Mouse (Mus musculus) forebrain, embryonic 14.5 days (tissue): ENCODE data around the gene Creb3l2. TPM values are rescaled to one million over a fixed set of nuclear protein-coding genes. Genes with fewer than 3 reads are reported as not detected.

Source experiments
- ATAC-seq: fragments of 200-750 bp; cut with Nextera tagmentation; 2 replicates; pipeline ENCODE4 v1.8.0; 2017; ENCODE audit warnings: mild to moderate bottlenecking, moderate library complexity
- DNase-seq: peaks from one replicate; pipeline ENCODE4 v3.0.0-alpha.2; 2015; ENCODE audit warnings: low spot score
- H3K27ac ChIP-seq: fragments of 300-500 bp; sonication (generic); 2 replicates; pipeline ENCODE4 v1.5.1; 2014; ENCODE audit warnings: low read depth, mild to moderate bottlenecking, control low read depth, low read length, moderate library complexity
- H3K27me3 ChIP-seq: fragments of 300-500 bp; sonication (generic); replicated peaks from 2 replicates; pipeline ENCODE4 v1.6.1; 2014; ENCODE audit warnings: low read length, control low read depth, mixed read lengths; ENCODE audit not compliant: control insufficient read depth, insufficient read depth
- H3K36me3 ChIP-seq: fragments of 300-500 bp; sonication (generic); 2 replicates; pipeline ENCODE4 v1.6.1; 2014; ENCODE audit warnings: low read length, control low read depth; ENCODE audit not compliant: control insufficient read depth, insufficient read depth
- H3K4me1 ChIP-seq: fragments of 300-500 bp; sonication (generic); 2 replicates; pipeline ENCODE4 v1.6.1; 2014; ENCODE audit warnings: antibody characterized with exemption, low read length, control low read depth; ENCODE audit not compliant: control insufficient read depth, insufficient read depth
- H3K4me2 ChIP-seq: fragments of 300-500 bp; sonication (generic); 2 replicates; pipeline ENCODE4 v1.6.1; 2014; ENCODE audit warnings: mild to moderate bottlenecking, control low read depth, low read length
- H3K4me3 ChIP-seq: fragments of 300-500 bp; sonication (generic); 2 replicates; pipeline ENCODE4 v1.5.1; 2014; ENCODE audit warnings: low read depth, low read length, control low read depth
- H3K9ac ChIP-seq: fragments of 300-500 bp; sonication (generic); 2 replicates; pipeline ENCODE4 v1.6.1; 2014; ENCODE audit warnings: mild to moderate bottlenecking, low read length, control low read depth, moderate library complexity
- H3K9me3 ChIP-seq: fragments of 300-500 bp; sonication (generic); replicated peaks from 2 replicates; pipeline ENCODE4 v1.6.1; 2016; ENCODE audit warnings: low read length, control low read depth, mixed read lengths; ENCODE audit not compliant: control insufficient read depth
- WGBS: fragments of 180-500 bp; shearing (Covaris S2); extraction: QIAGEN DNeasy Blood & Tissue Kit; methylation state at CpG from one replicate; pipeline ENCODE4 v1.1.7; 2014; 5-methylcytosine and 5-hydroxymethylcytosine counted together
- polyA plus RNA-seq: library from polyadenylated mRNA; unstranded; fragments of >200 nt; fragmentation: Nextera tagmentation; extraction: Ambion mirVana; gene quantifications from 2 replicates; pipeline ENCODE4 v1.2.1, GENCODE M21; 2014

The Creb3l2 gene
- polyA plus RNA-seq, 1 experiment from 2014 or later = 2.4 TPM

- Histone ChIP-seq H3K4me1 (peaks cover 20% of the 10 kb centered on the region), H3K4me3 (peak within 1 kb of the TSS; percentile 77), H3K27ac (peak within 1 kb of the TSS; percentile 39; the same call in 1 of the 2 replicates), H3K9me3 (no peaks in the 10 kb centered on the region), H3K9ac (peak within 1 kb of the TSS; percentile 93), H3K4me2 (peak within 1 kb of the TSS; percentile 95), H3K36me3 (no peaks in the 10 kb centered on the region), H3K27me3 (no peaks in the 10 kb centered on the region)
- under 1% methylated on average over 58 of the region's 65 CpGs for WGBS
- ATAC-seq (peak; percentile 98), DNase-seq (peak; percentile 94)
Observed at GRCm38 (mm10) chr6:37299562-37300390, 142.2 kb downstream of the Creb3l2 start, which contains the start of gene Dgki. Dgki (minus strand) TSS chr6:37300184.

DNA sequence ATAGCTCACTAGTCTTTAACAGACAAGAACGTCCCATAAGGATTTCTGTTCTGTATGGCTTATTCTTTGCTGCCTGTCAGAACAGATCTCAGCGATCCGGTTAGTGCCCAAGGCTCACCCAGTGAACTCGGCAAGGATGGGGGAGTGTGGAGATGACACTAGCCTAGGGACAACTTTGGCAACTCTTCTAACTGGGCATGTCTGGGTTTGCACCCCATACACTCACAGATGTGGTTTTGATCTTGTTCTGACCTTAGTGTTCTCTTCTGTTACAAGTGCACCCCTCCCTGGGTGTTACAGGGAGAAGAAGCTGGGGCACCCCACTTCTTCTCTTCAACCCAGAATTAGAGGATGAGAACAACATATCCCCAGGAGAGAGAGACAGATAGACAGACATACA lies 143.0 kb downstream of the Creb3l2 start:
- no peaks in the 10 kb centered on the region for H3K36me3 ChIP-seq

DNA sequence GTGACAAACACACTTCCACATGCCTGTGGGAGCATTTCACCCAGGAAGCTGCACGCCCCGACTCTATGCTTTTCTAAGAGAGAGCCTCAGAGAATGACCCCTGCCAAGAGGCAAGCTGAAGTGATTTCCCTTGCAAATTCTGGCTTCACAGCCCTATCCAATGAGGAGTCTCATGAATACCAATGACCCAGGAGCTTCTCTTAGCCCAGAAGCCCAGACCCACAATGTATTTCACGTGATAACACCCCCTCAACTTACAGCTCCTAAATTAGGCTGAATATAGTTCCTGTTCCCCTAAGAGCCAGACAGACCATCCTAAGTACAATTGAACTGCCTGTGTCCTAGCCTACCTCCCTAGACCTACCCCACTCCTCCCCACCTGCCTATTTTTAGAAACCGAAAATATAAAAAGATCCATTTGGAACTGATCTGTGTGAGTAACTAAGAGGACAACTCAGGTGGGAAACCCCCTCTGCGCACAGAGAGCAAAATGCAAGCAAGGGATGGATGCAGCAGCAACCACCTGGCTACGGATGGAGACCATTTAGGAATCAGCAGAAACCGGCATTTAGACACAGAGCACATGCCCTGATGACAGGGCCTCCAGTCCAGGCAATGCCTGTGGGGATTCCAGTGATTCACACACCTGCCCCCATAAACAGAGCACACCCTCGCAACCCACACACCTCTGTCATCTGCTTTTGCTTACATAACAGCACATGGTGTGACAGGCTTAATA lies 144.0 kb downstream of the Creb3l2 start:
- DNase-seq = peak; percentile 17
- no peak overlapping the region for H3K27ac ChIP-seq
- peak overlapping the region; percentile 95 for H3K4me2 ChIP-seq
- no peaks in the 10 kb centered on the region for H3K9me3 ChIP-seq
- no peak overlapping the region for H3K9ac ChIP-seq
- 0 out of 2 replicates have a peak overlapping the region, but pooled peaks have one; percentile 0 for H3K4me3 ChIP-seq
- ATAC-seq = no peak
- WGBS = 53% methylated on average over 8 of the region's 8 CpGs
- H3K27me3 ChIP-seq = no peaks in the 10 kb centered on the region
- H3K36me3 ChIP-seq = no peaks in the 10 kb centered on the region
- peaks cover 20% of the 10 kb centered on the region for H3K4me1 ChIP-seq

More for the DNA sequence above, 143.0 kb downstream of the Creb3l2 start:
- peak overlapping the region; percentile 93 for H3K9ac ChIP-seq
- ATAC-seq (no peak), DNase-seq (peak; percentile 8)
- H3K9me3 ChIP-seq = no peaks in the 10 kb centered on the region
- WGBS = 32% methylated on average over 4 of the region's 4 CpGs
- peaks cover 20% of the 10 kb centered on the region for H3K4me1 ChIP-seq
- H3K4me2 ChIP-seq = peak overlapping the region; percentile 95
- no peaks in the 10 kb centered on the region for H3K27me3 ChIP-seq
- H3K4me3 ChIP-seq = peak overlapping the region; percentile 77
- no peak overlapping the region for H3K27ac ChIP-seq

DNA sequence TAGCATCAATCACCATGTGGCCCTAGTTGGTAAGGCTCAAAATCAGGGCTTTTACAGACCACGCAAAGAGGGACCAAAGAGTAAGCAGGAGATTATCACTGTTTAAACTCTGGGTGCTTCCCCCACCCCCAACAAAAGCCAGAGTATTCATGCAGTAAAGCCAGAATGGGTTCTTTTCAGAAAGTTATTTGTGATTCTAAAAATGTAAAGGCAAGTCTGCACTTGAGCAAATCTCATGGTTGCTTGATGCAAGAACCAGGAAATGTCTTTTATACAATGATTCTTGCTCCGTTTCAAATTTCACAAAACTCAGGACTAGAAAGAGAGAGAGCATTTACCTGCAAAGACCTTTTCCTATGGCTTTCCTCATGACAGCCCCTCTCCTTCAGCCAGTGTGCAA lies 149.9 kb downstream of the Creb3l2 start:
- Histone ChIP-seq H3K36me3 (no peaks in the 10 kb centered on the region), H3K9ac (no peak overlapping the region), H3K27me3 (no peaks in the 10 kb centered on the region), H3K4me2 (no peak overlapping the region), H3K27ac (no peak overlapping the region), H3K4me1 (no peaks in the 10 kb centered on the region; the same call in 1 of the 2 replicates), H3K4me3 (no peak overlapping the region), H3K9me3 (no peaks in the 10 kb centered on the region)
- 72% methylated on average over 2 of the region's 2 CpGs for WGBS
- ATAC-seq (no peak), DNase-seq (no peak)

DNA sequence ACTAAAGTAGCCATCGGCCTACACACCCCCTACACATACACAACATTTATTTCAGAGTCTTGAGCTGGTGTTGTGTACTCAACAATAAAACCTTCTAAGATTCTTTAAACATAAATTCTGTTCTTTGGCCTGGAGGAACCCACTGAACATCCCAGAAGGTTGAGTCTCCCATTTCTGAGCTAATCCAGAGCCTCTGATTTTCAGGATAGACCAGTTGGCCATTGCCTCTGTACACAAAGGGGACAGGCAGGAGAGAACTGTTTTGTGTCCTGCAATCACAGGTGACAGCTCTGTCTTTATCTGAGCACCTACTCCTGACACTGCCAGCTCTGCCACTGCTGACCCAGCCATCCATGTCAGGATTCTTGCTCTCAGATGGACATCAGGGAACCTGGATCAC lies 150.8 kb downstream of the Creb3l2 start:
- no peaks in the 10 kb centered on the region for H3K4me1 ChIP-seq
- ATAC-seq (no peak), DNase-seq (no peak)
- H3K36me3 ChIP-seq = no peaks in the 10 kb centered on the region
- H3K4me2 ChIP-seq = no peak overlapping the region
- no peak overlapping the region for H3K4me3 ChIP-seq
- H3K27me3 ChIP-seq = no peaks in the 10 kb centered on the region
- H3K9me3 ChIP-seq = no peaks in the 10 kb centered on the region
- no peak overlapping the region for H3K27ac ChIP-seq
- no peak overlapping the region for H3K9ac ChIP-seq
- WGBS = 100% methylated on average over 1 of the region's 1 CpGs

DNA sequence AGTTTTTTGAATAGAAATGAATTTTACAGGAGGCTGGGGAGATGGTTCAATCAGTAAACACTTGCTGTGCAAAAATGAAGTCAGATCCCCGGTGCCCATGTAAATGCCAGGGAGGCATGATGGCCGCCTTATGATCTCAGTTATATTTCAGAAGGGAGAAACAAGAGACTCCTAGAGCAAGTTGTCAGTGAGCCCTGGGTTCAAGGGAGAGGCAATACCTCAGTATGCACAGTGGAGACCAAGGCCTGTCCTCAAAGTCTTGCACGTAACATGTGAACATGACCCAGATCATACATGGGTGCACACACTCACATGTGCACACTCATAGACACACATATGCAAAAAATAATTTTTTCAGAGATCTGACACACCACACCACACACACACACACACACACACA lies 151.3 kb downstream of the Creb3l2 start:
- no peak overlapping the region for H3K4me2 ChIP-seq
- H3K36me3 ChIP-seq = no peaks in the 10 kb centered on the region; the same call in 1 of the 2 replicates
- no peaks in the 10 kb centered on the region for H3K9me3 ChIP-seq
- no peak overlapping the region for H3K4me3 ChIP-seq
- H3K9ac ChIP-seq = no peak overlapping the region
- 93% methylated on average over 3 of the region's 3 CpGs for WGBS
- DNase-seq (no peak), ATAC-seq (no peak)
- H3K4me1 ChIP-seq = no peaks in the 10 kb centered on the region
- H3K27ac ChIP-seq = no peak overlapping the region
- no peaks in the 10 kb centered on the region for H3K27me3 ChIP-seq

- WGBS = 93% methylated on average over 4 of the region's 4 CpGs
Observed at GRCm38 (mm10) chr6:37286134-37286533, 155.8 kb downstream of the Creb3l2 start.

DNA sequence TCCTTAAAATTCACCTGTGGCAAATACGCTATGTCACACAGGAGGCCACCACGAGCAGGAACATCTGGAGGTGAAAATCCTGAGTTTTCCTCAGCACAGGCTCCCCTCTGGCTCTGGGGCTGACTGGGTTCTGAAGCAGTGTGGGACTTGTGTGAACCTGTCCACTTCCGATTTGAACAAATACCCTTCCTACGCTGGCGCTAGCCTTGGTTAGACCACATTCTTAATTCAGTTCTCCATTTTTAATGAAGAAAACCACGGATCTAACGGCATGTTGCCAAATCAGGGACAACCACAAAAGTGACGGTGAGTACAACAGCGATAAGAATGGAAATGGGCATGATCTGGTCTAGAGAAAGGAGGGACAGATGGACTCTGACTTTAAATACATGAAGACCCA lies 157.1 kb downstream of the Creb3l2 start:
- Histone ChIP-seq H3K4me3 (no peak overlapping the region), H3K36me3 (peaks cover 3% of the 10 kb centered on the region; the same call in 1 of the 2 replicates), H3K27me3 (no peaks in the 10 kb centered on the region), H3K9me3 (no peaks in the 10 kb centered on the region), H3K27ac (no peak overlapping the region), H3K9ac (no peak overlapping the region), H3K4me1 (no peaks in the 10 kb centered on the region), H3K4me2 (no peak overlapping the region)
- no peak for ATAC-seq
- no peak for DNase-seq
- 95% methylated on average over 9 of the region's 9 CpGs for WGBS

More at GRCm38 (mm10) chr6:37286134-37286533, 155.8 kb downstream of the Creb3l2 start:
- Histone ChIP-seq H3K9me3 (no peaks in the 10 kb centered on the region), H3K9ac (no peak overlapping the region), H3K4me1 (no peaks in the 10 kb centered on the region), H3K27me3 (no peaks in the 10 kb centered on the region), H3K36me3 (peaks cover 3% of the 10 kb centered on the region; the same call in 1 of the 2 replicates), H3K4me2 (no peak overlapping the region), H3K27ac (no peak overlapping the region), H3K4me3 (no peak overlapping the region)
- DNase-seq (no peak), ATAC-seq (no peak)
